Mouse (Mus musculus): ENCODE results near the gene Shank2.

GRCm38 (mm10) chr7:144425953-144426352, 424.2 kb downstream of the Shank2 start:
- peak; percentile 85 for TF ChIP-seq ZC3H11A (IDR thresholded peaks at IDR 0.05; ENCODE audit: borderline replicate concordance, low read depth, low read length)
- TF ChIP-seq HCFC1 (IDR thresholded peaks at IDR 0.05; ENCODE audit: borderline replicate concordance, insufficient read depth, low read length) = no peak
- TF ChIP-seq ZNF384 (IDR thresholded peaks at IDR 0.05; ENCODE audit: low read depth, low read length) = no peak
